Mouse (Mus musculus) adrenal gland, postnatal 36 days (tissue): ENCODE data around the gene Ndrg3. TPM values are rescaled to one million over a fixed set of nuclear protein-coding genes. Genes with fewer than 3 reads are reported as not detected.
"Not testable (repeated sequence)": the region's sequence is repeated elsewhere in the genome, so short reads cannot be mapped to it uniquely, and the experiment has no call there.

Source experiments
- DNase-seq, 2 experiments: peaks; one replicate each; pipeline ENCODE4 v3.0.0; 2021; ENCODE audit warnings: mixed read lengths in 1 of 2
- total RNA-seq, 2 experiments: library from RNA; stranded (reverse); gene quantifications; 2 replicates each; pipeline ENCODE4 v1.2.3; 2021

The Ndrg3 gene
- total RNA-seq, 2 experiments from 2014 or later = 59.8 to 64.1 TPM

DNA sequence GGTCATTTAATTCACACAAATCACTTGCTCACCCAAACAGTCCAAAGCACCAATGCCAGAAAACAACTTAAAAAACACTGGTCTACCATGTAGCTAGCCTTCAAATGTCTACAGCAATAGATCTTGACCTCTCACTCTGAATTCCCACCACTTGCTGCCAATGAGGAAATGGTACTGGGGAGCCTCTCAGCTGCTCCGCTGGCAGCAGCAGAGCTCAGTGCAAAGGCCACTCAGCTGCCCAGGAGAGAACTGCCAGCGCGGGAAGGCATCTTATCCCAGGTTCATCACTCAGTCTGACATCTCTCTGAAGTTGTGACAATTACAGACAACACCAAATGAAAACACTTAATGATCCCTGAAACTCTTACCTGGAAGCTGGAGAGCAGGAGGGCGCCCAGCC, 10.5 kb upstream of the Ndrg3 start:
- no peak for DNase-seq

- DNase-seq = no peak
Observed at GRCm38 (mm10) chr2:156998263-156998662, 6.4 kb upstream of the Ndrg3 start.

DNA sequence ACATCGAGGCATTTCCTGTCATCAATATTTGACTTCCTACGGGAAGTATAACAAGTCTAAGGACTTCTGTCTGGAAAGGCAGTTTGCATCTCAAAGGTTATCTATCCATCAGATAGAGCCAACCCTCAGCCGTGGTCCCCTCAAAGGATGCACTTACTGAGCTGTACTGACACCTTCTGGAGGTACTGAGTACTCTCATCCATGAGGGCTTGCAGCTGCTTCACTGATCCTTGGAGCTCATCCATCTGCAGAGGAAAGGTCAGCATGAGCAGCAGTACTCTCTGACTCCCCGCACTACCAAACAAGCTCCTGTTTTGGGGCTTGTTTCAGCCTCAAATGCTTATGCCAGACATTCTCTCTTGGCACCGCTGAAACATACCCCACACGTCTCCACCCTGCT, 4.7 kb upstream of the Ndrg3 start:
- peak; percentile 40 to 57 for DNase-seq

DNA sequence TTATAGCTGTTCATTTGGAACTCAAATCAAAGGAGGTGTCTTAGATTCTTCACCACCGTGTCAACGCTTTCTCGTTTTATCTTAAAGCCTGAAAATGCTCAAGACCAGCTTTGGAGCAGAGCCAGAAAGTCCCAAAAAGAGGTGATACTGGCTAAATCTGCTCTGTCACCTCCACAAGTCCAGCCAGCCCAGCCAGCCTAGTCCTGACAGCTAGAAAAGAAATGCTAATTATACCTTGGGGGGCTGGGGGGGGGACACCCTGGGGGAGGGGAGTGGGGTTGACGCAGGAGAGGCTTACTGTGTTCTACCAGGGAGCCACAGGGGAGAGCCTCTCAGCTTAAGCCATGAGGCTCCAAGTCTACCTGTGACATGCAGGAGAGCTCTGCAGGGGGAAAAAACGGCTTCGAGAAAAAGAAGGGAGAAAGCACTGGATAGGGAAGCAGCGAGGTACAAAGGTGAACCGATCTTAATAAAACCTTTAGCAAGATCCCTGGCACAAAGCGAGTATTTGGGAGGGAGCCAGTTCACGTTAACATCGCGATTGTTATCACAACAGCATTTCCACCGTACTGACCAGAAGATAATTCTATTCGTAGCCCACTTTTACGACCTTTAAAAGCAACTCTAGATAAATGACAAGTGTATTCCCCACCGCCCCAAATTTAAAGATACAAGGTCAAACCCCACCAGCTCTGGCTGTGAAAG, 977 bp downstream of the Ndrg3 start:
- no peak for DNase-seq

- DNase-seq = no peak
Observed at GRCm38 (mm10) chr2:156987316-156987715, 4.5 kb downstream of the Ndrg3 start.

- no peak for DNase-seq
Observed at GRCm38 (mm10) chr2:156982864-156983263, 9.0 kb downstream of the Ndrg3 start.

- DNase-seq = no peak
Observed at GRCm38 (mm10) chr2:156981291-156981690, 10.6 kb downstream of the Ndrg3 start.

- no peak for DNase-seq
Observed at GRCm38 (mm10) chr2:156980059-156980458, 11.8 kb downstream of the Ndrg3 start.

DNA sequence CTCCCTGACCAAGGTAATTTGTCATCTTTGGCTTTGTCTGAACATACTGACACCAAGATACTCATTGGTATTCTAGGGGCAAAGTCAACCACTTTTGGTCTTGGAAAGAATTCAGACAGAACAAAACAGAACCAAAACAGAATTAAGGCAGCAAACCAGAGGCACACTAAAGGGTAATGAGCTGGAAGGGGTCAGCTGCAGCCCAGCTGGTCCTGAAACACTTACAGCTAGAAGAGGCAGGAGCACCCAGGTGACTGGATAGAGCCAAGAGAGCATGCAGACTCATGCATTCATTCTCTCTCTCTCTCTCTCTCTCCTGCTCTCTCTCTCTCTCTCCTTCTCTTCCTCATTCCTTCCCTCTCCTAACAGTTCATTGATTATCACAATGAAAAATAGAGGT, 15.1 kb downstream of the Ndrg3 start:
- no peak for DNase-seq

- no peak for DNase-seq
Observed at GRCm38 (mm10) chr2:156974967-156975366, 16.9 kb downstream of the Ndrg3 start.

GRCm38 (mm10) chr2:156973316-156974100, 18.3 kb downstream of the Ndrg3 start:
- DNase-seq = no peak

DNA sequence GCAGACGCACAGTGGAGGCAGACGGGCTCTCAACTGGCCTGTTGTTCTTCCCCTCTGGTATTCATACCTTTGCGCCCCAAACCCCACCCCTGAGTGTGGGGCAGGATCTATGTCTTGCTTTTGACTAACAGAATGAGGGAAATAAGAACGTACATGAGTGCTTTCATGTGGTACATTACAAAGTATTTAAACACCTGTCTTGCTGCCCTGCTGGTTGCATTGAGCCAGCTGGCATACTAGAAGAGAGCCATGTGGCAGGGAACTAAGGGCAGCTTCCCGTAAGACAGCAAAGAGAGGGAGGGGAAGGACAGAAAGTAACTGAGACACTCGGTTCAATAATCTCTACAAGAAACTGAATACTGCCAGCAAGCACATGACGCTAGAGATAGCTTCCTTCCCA, 21.6 kb downstream of the Ndrg3 start:
- no peak for DNase-seq

- DNase-seq = no peak
Observed at GRCm38 (mm10) chr2:156968501-156968900, 23.4 kb downstream of the Ndrg3 start.

- no peak for DNase-seq
Observed at GRCm38 (mm10) chr2:156967388-156967787, 24.5 kb downstream of the Ndrg3 start.

DNA sequence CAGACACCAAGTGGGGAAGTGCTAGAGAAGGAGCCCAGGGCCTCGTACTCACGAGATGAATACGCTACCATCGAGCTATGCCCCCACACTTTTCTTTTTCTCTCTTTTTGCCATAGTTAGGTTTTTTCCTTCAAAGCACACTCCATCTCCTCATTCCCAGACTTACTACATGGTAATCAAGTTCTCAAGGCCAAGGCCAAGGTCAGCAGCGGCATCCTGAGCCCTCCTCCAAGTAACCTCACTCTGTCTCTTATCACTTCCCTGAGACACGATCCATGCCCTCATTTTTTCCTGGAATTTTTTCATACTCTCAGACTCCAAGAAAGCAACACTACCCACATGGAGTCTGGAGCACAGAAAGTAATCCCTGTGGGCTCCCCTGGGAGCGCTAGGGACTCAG, 28.0 kb downstream of the Ndrg3 start:
- DNase-seq = peak in 1 of 2 experiments; percentile 22

DNA sequence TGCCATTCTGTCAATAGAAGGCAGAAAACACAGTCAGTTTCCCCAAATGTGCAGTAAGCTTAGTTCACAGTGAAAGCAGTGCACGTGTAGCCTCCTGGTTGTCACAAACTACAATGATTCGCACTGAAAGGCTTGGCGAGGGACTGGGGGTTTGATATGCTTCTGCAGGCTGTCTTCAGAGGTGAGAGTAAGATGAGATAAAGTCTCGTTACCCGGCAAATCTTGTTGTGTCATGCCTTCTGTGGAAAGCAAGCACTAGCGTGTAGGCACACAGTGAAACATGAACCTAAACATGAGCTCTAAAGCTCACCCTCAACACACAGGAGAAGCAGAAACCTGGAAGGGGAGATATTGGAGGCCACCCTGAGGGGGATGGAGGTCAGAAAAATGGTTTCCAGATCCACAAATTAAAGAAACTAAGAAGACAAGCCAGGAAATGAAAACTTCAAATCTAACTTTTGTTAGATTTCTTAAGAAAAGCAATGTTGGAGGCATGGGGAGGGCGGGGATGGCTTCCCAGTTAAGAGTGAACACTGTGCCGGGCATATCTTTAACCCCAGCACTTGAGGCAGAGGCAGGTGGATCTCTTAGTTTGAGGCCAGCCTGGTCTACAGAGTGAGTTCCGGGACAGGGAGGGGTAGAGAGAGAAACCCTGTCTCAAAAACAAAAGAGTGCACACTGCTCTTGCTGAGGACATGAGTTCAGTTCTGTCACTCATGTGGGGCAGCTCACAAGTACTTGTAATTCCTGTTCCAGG, 33.2 kb downstream of the Ndrg3 start:
- DNase-seq = no peak

GRCm38 (mm10) chr2:156957035-156957434, 34.8 kb downstream of the Ndrg3 start:
- no peak for DNase-seq

GRCm38 (mm10) chr2:156956306-156956705, 35.5 kb downstream of the Ndrg3 start:
- no peak for DNase-seq

DNA sequence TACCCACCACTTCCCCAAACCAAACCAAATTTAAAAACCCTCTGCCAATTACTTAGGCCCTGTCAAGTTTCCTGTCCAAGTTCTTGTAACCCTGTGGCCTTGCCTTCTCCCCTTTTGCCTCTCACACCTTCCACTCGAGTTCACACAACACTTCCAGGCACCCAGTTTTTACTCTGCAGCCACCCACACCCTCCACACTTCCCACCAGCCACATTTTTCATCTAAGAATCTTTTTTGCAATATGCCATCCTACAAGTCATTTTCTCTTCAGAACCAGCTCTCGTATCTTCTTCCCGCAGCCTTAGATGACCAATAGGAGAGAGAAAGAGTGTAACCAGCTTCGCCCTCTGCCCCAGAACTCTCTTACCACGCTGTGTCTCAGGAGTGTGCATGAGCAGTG, 37.4 kb downstream of the Ndrg3 start:
- no peak for DNase-seq

DNA sequence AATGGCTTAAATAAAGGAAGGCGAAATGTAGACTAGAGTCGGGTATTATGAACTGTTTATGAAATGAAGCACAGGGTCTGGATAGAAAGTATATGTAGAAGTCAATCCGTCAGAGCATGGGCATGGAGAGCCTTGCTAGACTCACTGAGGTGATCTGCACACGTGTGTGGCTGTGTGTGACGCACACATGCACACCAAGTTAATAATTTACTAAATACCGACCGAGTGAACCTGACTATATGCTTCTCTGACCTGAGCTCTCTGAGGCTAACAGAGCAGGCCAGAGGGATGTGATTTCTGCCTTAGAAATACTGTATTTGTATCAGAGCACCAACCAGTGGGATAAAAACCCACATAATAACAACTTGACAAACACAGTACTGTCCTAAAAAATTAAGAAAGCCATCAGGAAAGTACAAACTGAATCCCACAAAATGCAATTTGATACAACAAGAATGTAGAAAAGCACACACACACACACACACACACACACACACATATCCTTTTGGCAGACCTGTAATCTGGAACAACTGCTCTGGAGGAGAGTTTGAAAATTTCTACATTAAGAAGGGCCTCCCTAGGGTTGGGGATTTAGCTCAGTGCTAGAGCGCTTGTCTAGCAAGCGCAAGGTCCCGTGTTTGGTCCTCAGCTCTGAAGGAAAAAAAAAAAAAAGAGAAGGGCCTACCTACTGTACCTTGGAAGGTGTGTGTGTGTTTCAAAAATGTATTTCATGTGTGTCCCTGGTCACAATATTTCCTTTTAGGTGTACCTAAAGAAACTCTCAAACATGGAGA, 40.4 kb downstream of the Ndrg3 start:
- DNase-seq = no peak

DNA sequence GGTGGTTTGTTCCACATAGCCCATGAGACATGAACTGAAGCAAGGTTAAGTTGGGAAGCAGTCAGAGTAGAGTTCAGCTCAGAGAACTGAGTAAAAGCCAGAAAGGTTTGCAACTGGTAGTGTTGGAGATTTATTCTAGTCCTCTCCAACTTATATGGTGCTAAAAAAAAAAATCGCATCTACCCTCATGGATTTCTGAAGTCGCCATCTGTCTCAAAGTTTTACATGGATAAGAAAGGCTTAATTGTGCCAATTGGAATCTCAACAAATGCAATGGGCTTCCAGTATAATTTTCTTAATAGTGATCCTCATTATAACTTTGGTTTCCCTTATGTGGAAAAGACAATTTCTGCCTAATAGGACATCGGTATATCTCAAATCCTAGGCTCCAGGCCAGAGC, 41.0 kb downstream of the Ndrg3 start:
- no peak for DNase-seq

- not testable (repeated sequence) for DNase-seq
Observed at GRCm38 (mm10) chr2:156941523-156941922, 50.3 kb downstream of the Ndrg3 start.
